Mouse (Mus musculus) kidney, adult 10 weeks (tissue): ENCODE data around the gene Fmnl3. TPM values are rescaled to one million over a fixed set of nuclear protein-coding genes. Genes with fewer than 3 reads are reported as not detected.

Experiments used
- polyA plus RNA-seq: library from polyadenylated mRNA; stranded (reverse); fragments of 350-450 nt; fragmentation: Illumina TruSeq; extraction: RNeasy Lipid Tissue Mini Kit (QIAGEN cat#74804); gene quantifications from one replicate; pipeline ENCODE4 v1.2.3, GENCODE M21; 2014; ENCODE audit warnings: low read depth, low replicate concordance

Fmnl3 gene
- 3.6 TPM for polyA plus RNA-seq

GRCm38 (mm10) chr15:99370259-99370691 is at the start of gene Fmnl3:
TSS of gene Fmnl3 (minus strand) at chr15:99370482.

DNA sequence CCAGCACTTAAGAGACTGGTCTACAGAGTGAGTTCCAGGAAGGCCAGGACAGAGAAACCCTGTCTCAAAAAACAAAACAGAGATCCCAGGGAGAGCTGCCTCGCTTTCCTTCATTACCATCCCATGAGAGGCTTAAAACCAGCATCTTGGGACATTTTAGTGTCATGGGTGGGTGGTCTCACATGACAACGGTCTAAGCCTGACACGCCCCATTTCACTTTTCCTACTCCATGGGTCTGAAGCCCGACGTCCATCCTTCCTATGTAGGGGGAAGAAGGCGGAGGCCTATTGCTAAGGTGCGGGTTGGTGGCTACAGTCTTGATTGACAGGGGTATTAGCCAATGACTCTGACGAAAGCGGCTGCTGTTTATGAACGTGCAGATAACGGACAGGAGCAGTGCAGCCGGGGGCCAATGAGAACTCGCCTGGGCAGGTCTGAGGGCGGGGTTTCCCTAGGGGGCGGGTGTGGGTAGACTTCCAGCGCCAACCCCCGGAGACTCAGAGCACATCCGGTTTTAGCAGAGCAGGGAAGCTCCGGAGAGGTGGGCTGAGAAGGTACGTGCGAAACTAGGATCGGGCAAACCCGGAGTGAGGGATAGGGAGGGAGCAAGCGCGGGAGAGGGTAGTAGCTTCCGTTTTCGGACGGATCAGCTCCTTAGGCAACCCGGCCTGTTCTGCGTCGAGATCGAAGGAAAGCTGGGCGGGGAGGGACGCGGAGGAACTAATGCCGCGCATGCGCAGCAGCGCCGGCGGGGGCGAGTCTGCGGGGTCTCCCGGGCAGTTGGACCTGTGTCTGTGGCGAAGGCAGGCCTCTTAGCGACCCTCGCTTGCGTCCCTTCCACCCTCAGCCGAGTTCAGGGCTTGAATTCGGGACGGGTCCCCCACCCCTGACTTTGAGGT is 22.5 kb upstream of the Fmnl3 start, which contains the start of gene Tmbim6:
Gene Tmbim6, plus strand, starts transcription at position 397 of the 900 bp plus-strand sequence.

DNA sequence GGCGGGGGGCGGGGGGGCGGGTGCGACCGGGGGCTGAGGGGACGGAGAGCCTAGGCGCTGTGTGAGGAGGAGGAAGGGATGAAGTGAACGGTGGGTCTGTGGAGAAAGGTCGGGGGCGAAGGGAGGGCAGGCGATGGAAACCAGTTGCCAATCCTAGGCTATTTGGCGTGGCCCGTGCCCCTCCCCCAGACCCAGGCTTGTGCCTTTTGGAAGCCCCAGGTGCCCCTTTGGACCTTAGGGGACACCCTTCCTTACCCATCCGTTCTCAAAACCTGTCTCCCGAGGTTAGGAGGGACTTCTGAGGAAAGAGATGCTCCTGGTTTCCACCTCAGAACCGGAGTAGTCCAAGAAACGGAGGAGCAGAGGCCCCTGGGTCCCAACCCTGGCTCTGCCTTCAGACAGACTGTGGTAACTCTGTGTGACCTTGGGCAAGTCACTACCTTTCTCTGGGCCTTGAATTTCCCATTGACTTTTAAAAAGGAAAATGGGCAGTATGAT is 74.7 kb downstream of the Fmnl3 start, which contains the start of gene Fam186b:
Gene Fam186b, minus strand, starts transcription at position 405 of the 498 bp plus-strand sequence.

DNA sequence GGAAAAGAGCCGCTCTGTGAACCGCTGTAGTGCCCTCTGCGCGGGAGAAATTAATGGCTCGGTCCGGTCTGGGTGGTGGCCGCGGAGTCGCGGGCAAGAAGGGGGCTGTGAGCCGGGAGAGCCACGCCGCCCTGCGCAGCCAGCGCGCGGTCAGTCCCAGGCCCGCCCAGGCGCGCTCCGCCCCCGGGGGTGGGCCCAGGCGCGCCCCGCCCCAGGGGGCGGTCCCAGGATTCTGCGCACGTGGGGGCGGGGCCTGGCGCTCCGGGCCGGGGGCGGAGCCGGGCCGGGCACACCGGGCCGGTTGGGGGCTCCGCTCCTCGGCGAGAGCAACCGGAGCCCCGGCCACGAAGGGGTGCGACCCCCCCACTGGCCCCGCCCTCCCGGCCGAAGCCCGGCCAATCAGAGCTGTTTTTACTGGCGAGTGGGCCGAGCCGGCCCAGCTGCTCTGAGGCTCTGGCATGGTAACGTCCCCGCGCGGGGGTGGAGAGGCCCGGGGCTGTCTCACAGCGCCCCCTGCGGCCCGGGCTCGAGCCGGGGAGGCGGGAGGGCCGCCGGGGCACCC is 75.4 kb downstream of the Fmnl3 start, which contains the start of gene Prpf40b:
Gene Prpf40b, plus strand, starts transcription at position 275 of the 562 bp plus-strand sequence.

Other genes with a start within 250 kb of the Fmnl3 start
- gene Spats2, start 244.6 kb downstream of the Fmnl3 start, polyA plus RNA-seq, result 22.5 TPM
- gene Kcnh3, start 145.6 kb downstream of the Fmnl3 start, polyA plus RNA-seq, result not detected
- 1.3 TPM for gene Mcrs1, start 118.5 kb downstream of the Fmnl3 start, polyA plus RNA-seq
- gene Prpf40b, start 75.4 kb downstream of the Fmnl3 start, polyA plus RNA-seq, result 2.8 TPM
- not detected for gene Fam186b, start 74.6 kb downstream of the Fmnl3 start, polyA plus RNA-seq
- 618 TPM for gene Tmbim6, start 22.4 kb upstream of the Fmnl3 start, polyA plus RNA-seq
- gene Nckap5l, start 87.3 kb upstream of the Fmnl3 start, polyA plus RNA-seq, result not detected
- 1.5 TPM for gene Bcdin3d, start 104.2 kb upstream of the Fmnl3 start, polyA plus RNA-seq
- gene Faim2, start 157.7 kb upstream of the Fmnl3 start, polyA plus RNA-seq, result not detected
- 3.2 TPM for gene Aqp2, start 208.6 kb upstream of the Fmnl3 start, polyA plus RNA-seq
- not detected for gene Aqp5, start 220.3 kb upstream of the Fmnl3 start, polyA plus RNA-seq
- 15.6 TPM for gene Aqp6, start 230.9 kb upstream of the Fmnl3 start, polyA plus RNA-seq